Mouse (Mus musculus) heart, adult 9 months (tissue): ENCODE measurements around the gene Znrf1.

Experiments
- DNase-seq, 2 experiments: peaks; one replicate each; pipeline ENCODE4 v3.0.0; 2022; ENCODE audit warnings: low spot score in 2 of 2

Gene Znrf1

DNA sequence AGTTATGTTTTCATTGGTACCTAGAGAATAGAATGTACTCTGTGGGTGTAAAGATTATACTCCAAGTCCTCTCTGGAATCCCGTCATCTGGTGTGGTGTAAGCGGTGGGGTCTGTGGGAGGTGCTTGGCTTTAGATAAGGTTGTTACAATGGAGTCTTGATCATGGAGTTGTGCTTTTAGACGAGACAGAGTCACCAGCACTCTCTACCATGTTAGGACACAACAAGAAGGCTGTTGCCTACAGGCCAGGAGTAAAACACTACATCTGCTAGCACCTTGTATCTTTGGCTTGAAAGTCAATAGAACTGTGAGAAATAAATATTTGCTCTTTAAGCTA lies 60.6 kb downstream of the Znrf1 start:
- DNase-seq, result no peak

DNA sequence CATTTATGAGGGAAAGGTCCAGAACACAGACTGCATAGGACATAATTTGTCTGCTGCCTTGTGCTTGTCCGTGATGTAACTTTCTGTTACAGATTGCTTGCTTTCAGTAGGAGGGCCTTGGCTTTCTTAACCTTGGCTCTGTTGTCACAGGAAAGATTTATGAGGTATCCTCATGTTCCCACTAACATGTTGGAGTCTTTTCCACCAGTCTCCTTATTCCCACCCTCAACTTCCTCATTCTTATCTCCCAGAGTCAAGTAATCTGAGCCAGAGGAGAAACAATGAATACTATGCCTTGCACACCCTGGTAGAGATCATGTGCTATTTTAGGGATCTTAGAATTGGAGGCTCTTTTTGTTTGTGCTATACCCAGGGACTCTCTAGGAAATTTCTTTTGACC lies 61.4 kb downstream of the Znrf1 start:
- DNase-seq, result peak; percentile 66 to 76

DNA sequence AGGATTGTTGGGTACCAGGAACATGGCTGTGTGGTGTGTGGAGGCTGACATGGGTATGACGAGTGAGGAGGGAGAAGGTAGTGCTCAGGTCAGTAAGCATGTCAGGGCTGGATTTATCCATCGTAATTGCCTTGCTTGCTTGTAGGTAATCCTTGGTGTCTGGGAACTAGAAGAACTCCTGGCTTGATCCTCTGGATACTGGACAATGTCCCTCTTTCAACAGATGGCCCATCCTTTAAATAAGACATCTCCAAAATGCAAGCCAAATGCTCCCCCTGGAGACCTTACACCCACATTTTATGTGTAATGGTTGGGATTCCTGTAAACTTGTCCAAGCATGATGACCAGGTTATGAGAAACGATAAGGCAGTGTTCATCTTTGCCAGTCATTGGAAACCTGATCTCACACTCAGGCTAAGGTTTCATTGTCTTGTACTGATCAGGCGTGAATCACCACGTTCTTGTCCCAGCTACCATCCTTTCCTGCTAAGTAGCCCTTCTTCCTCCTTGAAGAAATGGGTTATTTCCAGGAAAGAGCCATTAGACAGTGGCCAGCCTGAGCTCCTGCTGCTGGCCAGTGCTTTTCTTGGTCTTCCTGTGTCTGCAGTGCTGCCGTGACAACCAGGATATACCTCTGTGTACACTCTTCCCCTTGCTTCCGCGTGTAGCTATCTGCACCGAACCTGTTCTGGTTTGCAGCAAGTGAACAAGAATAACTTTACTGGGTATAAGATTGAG lies 64.0 kb downstream of the Znrf1 start:
- DNase-seq, result no peak

DNA sequence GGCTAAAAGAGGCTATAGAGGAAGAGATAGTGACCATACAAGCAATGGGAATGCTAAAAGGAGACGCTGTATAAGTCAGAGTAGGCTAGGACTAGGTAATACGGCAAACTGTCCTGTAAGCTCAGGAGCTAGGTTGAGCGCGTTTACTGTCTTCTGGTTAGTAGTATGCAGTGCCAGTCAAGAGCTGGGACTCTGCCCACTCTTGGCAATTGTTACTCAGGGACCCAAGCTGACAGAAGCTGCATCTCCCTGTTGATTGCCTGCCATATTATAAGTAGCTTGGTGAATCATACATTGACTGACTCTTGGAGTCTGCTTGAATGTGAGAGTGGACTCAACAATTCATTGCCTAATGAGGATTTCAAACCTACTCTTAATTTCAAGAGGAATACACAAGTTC lies 66.2 kb downstream of the Znrf1 start:
- DNase-seq, result no peak

DNA sequence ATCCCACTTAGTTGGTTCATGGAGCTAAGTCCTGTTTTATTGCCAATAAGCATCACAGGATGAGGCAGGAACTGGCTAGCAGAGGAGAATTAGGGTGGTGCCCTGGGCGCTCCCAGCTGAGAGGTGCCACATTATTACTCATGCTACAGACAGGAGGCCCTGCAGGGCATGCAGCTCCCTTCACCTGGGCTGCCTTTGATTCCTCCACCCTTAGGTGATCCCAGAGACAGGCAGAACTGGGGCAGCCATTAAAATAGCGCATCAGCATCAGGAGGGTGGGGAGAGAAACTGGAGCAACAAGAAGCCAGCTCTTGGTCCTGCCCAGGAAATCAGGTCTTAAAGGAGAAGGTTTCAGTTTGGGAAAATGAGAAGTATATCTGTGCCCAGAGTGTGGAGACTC lies 69.1 kb downstream of the Znrf1 start:
- DNase-seq, result no peak

DNA sequence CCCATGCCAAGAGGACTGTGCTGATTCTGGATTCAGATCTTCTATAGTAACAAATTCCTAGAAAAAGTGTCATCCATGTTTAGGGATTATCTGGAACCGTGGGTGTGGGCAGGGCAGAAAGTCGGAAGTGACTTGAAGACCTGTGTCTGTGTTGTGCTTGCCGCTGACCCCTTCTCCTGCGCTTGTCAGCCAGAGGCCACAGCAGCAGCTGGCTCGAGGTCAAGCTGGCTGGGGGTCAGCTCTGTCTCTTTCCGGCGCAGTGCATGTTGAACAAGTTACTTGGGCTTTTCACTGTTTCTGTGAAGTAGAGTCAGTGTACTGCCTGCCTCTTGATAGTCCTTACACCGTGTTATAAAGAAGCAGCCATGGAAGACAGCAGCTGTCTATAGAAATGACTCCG lies 71.1 kb downstream of the Znrf1 start:
- DNase-seq, result no peak

DNA sequence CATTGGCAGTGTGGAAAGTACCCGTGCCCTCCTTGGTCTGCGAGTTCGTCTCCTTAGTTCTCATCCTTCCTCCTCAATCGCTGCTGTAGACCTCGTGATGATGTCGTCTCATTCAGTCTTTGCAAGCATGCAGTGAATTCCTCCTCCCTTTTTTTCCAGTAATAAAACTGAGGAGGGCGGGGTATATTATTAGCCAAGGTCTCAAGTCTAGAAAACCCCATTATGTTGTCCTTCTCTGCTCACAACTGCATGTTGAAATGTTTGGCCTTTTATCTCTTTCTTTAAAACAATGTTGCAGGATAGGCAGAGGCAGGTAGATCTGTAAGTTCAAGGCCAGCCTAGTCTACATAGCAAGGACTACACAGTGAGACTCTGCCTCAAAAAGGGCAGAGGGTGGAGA lies 71.5 kb downstream of the Znrf1 start:
- DNase-seq, result no peak

DNA sequence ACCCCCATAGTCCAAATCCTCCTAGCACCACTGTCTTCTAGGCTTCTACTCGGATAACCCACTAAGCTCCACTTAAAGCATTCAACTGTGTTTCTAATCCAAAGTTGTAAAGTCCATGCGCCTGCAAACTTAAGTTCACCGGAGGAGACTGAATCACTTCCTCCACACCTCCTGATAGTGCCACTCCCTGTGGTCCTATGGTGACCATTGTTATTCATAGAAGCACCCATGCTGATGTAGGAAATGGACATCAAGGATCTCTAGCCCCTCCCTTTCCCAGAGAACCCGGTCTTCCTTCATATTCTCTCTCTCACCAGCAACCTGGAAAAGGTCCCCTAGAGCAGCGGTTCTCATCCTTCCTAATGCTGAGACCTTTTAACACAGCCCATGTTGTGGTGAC lies 77.3 kb downstream of the Znrf1 start:
- DNase-seq, result no peak

DNA sequence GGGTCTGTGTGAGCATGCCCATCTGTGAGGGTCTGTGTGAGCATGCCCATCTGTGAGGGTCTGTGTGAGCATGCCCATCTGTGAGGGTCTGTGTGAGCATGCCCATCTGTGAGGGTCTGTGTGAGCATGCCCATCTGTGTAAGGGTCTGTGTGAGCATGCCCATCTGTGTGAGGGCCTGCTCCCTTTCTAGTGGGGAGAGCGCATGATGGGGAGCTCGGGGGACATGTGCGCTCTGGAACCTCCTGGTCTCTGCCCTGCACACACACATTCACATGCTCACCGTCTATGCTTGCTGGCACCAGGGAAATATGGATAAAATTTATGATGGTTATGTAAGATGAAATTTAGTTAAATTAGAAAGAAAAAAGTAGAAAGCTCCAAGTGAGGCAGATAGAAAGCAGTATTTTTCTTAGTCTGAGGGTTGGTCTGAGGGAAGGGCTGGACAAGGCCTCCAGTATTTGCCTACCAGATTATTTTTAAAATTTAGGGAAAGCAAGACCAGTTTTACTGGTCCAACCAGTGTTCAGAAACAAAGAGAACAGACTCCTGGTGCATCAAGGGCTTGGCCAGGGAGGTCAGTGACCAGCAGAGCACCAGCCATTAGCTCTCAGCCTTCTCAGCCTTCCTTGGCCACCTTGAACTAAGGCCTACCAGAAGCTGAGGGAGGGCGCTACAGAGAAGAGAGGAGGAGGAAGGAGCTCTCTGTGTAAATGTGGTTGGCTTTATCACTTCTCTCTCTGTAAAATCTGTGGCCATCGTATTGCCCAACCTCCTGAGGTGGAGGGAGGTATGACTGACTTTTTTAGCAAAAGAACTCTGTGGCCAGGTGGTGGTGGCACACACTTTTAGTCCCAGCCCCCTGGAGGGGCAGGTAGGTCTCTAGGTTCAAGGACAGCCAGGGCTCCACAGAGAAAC lies 79.1 kb downstream of the Znrf1 start:
- DNase-seq, result no peak

DNA sequence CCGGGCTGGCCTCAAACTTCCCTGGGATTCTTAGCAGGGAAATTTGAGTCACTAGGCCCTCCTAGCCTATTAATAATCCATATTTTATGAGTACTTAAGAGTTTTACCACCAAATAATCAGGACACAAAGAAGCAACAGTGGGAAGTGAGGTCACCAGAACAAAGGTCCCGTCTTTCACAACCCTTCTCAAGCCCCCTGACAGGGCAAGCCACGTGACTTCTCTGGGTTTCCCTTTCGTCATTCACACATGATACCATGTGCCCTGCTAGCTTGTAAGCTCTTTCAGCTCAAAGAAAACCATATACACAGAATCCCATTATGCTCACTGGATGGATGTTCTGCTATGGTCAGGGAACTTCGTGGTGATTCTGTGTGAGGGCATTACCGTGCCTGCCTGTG lies 81.9 kb downstream of the Znrf1 start:
- DNase-seq, result no peak

DNA sequence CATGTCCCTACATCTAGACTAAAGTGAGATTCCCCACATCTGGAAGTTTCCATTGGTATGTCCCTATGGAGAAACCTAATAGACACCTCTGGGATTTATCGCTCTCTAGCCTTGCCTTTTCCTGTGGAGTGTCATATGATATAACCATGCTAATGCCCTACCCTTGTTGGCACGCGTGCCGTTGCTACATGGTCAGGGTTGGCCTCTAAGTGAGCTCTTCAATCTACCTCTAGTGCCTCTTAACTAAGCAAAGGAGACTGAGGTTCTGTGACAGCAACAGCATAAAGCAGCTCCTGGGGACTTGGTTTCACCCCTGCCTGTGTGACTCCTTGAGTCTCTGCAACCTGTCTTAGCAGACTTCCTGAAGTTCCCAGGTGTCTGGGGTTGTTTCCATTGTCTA lies 82.4 kb downstream of the Znrf1 start:
- DNase-seq, result no peak

DNA sequence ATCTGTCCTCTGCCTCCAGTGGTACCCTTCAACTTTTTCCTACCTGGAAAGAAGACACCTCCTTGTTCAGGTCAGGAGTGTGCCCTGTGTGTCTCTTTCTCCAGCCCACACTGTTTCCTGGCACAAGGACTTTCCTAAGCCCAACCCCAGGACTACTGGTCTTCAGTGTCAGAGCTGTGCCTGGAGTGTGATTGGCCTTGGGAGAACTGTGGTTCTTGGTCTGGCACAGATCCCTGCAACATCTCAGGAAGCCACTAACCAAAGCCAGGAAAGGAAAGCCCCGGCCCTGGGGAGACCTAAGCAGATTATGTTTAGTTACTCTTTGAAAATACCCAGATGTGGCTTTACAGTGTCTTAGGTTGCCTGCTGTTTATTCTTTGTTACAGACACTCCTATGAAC lies 84.0 kb downstream of the Znrf1 start:
- DNase-seq, result peak; percentile 60 to 77

DNA sequence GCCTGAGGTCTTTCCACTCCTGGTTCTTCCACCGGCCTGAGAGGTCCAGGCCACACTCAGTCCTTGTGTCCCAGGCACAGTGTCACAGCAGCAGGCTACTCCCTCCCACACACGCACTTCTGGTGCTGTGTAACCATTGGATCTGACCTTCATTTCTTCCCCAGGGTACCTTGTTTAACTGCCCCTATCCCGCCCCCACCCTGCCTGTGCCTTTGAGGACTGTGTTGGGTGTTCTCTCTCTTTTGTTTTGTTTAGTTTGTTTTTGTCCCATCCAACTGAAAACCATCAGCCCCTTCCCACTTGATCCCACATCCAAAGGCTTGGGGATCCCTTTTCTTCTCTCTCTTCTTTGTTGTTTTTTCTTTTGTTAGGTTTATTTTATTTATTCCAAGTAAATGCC lies 86.2 kb downstream of the Znrf1 start:
- DNase-seq, result no peak

DNA sequence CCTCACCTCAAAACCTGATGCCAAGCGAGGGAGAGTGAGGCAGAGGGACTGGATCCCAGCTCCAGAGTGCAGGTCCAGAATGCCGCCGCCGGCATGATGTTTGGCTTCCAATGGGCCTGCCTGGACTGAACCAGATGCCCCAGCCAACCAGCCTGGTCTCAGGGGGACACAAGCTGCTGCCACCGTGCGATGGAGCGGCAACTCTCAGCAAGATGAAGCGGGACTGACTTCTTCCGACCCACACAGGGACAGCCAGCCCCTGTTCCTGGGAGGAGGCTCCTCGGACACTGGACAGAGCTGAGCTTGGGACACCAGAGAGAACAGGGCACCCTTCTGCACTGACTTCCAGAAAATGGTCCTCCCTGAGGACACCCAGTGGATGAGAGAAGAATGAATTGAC lies 86.7 kb downstream of the Znrf1 start:
- DNase-seq, result no peak

DNA sequence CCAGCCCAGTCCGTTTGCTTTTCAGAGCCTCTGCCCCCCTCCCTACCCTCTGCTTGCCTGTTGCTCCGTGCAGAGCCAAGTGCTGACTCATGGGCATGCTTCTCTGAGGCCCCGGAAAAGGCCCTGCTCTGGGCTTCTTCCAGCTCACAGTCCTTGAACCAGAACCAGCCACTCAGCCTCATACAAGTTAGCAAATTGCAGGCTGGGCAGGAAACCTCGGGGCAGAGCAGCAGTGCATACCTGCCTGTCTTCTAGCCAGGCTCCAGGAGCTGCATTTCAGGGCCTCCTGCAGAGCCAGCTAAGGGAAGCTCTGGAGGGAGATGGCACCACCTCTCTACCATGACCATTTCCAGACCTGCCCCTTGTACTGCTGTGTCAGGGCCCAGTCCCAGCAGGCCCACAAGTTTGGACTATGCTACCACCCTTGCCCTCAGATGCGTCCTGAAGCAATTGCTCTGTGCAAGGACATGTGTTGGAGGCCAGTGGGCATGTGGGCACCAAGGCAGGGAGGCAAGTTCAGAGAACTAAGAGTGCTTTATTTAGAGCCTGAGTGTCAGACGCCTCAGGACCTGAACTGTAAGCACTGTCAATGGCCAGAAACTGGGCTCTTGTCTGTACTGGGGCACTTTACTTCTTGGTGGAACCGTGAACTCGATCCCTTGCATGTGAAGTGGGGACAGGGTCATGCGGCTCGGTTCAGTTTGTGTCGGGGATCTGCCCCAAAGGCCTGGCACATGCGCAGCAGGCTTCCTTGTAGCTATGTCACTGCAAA lies 88.4 kb downstream of the Znrf1 start:
- peak; percentile 81 to 82 for DNase-seq

DNA sequence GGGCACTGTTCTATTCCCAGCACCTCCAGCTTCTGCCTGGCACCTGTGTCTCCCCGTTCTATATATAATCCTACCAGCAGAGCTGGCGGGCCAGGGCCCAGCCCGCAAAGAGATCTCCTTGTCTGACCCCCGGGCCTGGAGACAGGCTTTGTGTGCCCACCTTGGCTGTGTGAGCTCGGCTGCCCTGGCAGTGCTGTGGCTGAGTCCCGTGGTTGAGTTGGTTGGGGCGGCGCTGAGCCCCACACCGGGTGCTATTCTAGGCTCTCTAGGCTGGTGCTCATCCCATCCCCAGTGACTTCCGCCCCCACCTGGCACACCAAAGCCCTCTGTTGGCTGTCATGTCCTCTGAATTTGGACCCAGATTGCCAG lies 88.9 kb downstream of the Znrf1 start:
- peak; percentile 83 to 85 for DNase-seq

DNA sequence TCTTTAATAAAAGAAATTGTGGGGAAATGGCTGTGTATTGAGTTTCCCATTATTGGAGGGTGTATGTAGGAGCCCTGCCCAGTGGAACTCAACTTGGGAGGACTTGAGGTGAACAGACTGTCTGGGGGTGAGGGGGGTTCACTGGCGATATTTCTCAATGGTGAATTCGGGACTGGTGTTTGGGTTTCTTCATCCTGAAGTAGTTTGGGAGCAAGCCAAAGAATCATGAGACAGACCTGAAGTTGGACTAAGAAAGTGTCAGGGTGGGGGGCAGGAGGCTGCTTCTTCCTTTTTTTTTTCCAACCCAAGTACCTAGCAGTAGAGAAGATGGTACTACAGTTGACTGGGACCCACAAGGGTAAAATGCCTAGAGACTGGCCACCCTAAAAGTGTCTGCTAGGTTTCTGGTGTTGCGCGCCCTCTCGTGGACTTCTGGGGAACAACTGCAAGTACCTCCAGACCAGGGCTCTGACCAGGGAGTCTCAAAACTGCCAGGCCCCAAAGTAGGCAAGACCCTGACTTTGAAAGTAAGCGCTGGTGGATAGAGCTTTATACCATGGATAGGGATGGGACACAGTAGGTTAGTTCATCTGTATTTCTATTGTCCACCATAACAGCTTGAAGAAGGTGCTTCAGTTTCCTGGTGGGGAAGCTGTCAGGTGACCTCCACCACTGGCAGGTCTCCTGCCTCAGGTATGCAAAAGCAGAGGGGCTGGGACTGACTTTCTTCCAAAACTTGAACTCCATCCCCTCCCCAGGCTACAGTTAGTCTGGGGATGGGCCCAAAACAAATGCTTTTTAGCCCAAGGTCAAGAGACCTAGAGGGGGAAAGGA lies 90.0 kb downstream of the Znrf1 start:
- peak; percentile 57 to 76 for DNase-seq

DNA sequence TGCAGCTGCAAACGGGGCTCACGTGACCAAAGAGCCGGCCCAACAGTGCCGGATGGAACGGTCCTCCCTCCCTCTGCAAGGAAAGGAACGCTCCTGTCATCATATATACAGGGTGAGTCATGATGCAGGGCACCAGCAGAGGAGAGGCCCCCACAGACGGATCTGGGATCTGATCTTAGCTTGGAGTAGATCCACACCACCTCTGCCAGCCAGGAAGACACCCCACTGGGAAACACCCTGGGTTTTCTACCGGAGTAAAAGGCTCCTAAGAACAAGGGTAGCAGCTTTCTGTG lies 90.6 kb downstream of the Znrf1 start:
- no peak for DNase-seq

DNA sequence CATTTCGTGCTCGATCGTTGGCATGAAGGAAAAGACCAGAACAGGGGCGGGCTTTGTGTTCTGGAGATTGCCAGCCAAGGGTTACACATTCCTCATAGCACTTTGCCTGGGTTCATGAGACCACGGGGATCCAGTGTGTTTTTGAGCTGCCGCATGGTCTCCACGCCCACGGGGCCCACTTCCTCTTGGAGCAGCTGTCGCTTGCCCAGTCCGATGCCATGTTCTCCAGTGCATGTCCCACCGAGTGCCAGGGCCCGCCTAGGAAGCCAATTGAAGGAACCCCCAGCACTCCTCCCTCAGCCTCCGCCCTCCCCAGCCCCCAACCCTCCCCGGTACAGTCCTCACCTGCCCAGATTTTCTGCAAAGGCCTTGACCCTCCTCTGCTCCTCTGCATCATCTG lies 91.0 kb downstream of the Znrf1 start:
- no peak for DNase-seq

DNA sequence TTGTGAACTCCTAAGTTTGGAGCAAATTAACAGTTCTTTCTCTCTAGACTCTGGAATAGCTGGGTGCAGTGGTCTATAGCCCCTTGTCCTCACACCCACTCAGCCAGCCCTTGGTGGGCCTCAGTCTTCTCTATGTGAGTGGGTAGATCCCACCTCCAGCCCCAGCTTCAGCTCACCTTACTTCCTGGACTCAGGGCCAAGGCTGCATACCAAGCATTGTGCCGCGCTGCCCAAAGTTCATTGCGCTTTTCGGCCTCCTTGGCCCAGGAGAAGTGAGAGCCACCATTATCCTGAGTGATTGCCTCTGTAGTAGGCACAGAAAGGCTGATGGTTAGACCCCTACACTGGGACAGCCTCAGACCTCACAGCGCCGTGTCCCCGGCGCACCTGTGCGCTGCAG lies 92.0 kb downstream of the Znrf1 start:
- no peak for DNase-seq

DNA sequence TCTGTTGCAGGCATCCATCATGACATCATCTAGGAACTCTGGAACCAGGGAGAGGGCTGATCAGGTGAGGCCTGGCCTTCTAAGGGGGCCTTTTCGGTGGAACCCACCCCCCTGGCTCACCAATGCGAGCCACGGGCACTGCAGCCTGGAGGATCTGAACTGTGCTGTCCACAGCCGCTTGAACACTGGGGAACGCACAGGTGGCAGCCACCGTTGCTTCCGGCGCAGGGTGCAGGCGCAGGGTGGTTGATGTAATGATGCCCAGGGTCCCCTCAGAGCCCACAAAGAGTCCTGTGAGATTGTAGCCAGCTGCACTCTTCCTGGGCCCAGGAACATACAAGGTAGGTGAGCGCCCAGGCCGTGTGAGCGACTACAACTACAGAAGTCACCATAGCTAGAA lies 92.5 kb downstream of the Znrf1 start:
- DNase-seq, result no peak

DNA sequence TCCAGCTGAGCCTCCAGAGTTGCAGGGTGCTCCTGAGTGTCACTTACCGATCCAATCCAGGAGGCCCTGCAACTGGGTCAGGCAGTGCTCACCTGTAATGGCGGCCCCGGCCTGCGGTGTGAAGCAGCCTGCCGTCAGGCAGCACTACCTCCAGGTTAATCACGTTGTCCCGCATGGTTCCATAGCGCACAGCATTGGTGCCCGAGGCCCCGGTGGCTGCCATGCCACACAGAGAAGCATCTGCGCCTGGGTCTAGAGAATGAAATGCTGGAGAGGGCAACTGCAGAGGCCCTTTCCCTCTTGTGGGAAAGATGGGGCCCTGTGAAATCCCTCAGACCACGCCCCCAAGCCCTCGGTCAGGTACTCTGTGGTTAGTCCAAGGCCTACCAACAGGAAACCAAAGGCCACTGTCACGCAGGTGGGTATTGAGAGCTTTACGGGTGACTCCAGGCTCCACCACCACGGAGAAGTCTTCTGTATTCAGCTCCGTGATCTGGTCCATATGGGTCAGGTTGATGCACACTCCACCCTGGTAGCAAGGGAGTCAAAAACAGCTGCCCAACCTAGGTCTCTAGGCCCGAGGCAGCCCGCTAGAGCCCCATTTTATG lies 93.1 kb downstream of the Znrf1 start:
- DNase-seq, result no peak
